ENCODE assay signal across 11 mouse cellular contexts in genomic region chr5:52429731-52430480, GRCm38 (mm10). TPM values are rescaled to one million over a fixed set of nuclear protein-coding genes. Genes with fewer than 3 reads are reported as not detected.
"Had no signal": no experiment of that assay in that cellular context is flagged by ENCODE, and none has a peak within 500 bp of the region (broad histone marks: within the 10 kb centered on the region; RNA-seq: fewer than 3 reads in every experiment).

No protein-coding gene starts in this region.

- H3K4me3 ChIP-seq: left cerebral cortex, adult 2 months; limb, embryonic 10.5 days; liver, embryonic 12.5 days; lung, embryonic 15.5 days; neural tube, embryonic 12.5 days had no signal

- H3K4me1 ChIP-seq: liver, embryonic 12.5 days; lung, embryonic 15.5 days; neural tube, embryonic 12.5 days had no signal

- H3K9me3 ChIP-seq: limb, embryonic 10.5 days; liver, embryonic 12.5 days; lung, embryonic 15.5 days; neural tube, embryonic 12.5 days had no signal

- H3K36me3 ChIP-seq: limb, embryonic 10.5 days; liver, embryonic 12.5 days; lung, embryonic 15.5 days; neural tube, embryonic 12.5 days had no signal

- H3K9ac ChIP-seq: liver, embryonic 12.5 days; lung, embryonic 15.5 days; neural tube, embryonic 12.5 days had no signal

- H3K4me2 ChIP-seq: liver, embryonic 12.5 days; lung, embryonic 15.5 days; neural tube, embryonic 12.5 days had no signal

- H3K27ac ChIP-seq: left cerebral cortex, adult 2 months; limb, embryonic 10.5 days; liver, embryonic 12.5 days; lung, embryonic 15.5 days; neural tube, embryonic 12.5 days; stomach, postnatal 0 days had no signal

- ATAC-seq: liver, embryonic 12.5 days had no signal

- H3K27me3 ChIP-seq: liver, embryonic 12.5 days; lung, embryonic 15.5 days; neural tube, embryonic 12.5 days had no signal

- DNase-seq: kidney, adult 8-10 months; kidney, postnatal 25 days; thymus, postnatal 4 days had no signal

RNA-seq across cellular contexts. Expression of gene Ccdc149, which starts 41.4 kb away (rescaled TPM):
- total RNA-seq: monocyte, adult 5-6 weeks; neutrophil, adult 5-6 weeks had no signal
